Mouse (Mus musculus): ENCODE measurements at regions not wholly inside any gene's neighbourhood (a gene's known extent, or its start where the extent isn't known, plus 50 kb on each side); places are given as distances from the start of the nearest gene placed in this dataset.
A peak's percentile ranks its signal among the peaks of the same experiment; 100 is the strongest.

GRCm38 (mm10) chr3:107826241-107826760, 50.7 kb upstream of the Eps8l3 start:
- no peaks in the 10 kb centered on the region for H3K36me3 ChIP-seq (ENCODE audit: control insufficient read depth, insufficient read depth)
- no peaks in the 10 kb centered on the region for H3K27me3 ChIP-seq (ENCODE audit: control insufficient read depth, insufficient read depth, low read length)
- H3K9ac ChIP-seq (ENCODE audit: low read length) = no peak overlapping the region
- H3K4me3 ChIP-seq (ENCODE audit: low read length) = no peak overlapping the region
- peaks cover 7% of the 10 kb centered on the region; the same call in 1 of the 2 replicates for H3K4me1 ChIP-seq (ENCODE audit: control insufficient read depth, insufficient read depth, low read length)
- no peak overlapping the region for H3K4me2 ChIP-seq (ENCODE audit: low read depth, low read length)
- WGBS = 76% methylated on average over 5 of the region's 5 CpGs
- H3K27ac ChIP-seq (ENCODE audit: low read length) = no peak overlapping the region
- no peak for ATAC-seq (replicated peaks; ENCODE audit: extremely low read depth, insufficient read depth, low FRiP score)
- no peaks in the 10 kb centered on the region for H3K9me3 ChIP-seq (replicated peaks; ENCODE audit: control insufficient read depth, low read length)

- H3K27ac ChIP-seq (ENCODE audit: low read length) = peak overlapping the region; percentile 50; the same call in 1 of the 2 replicates
Observed at GRCm38 (mm10) chr3:107825468-107825867, 51.6 kb upstream of the Eps8l3 start.

GRCm38 (mm10) chr3:107824378-107824777, 52.7 kb upstream of the Eps8l3 start:
- WGBS = 76% methylated on average over 10 of the region's 10 CpGs
- Histone ChIP-seq H3K36me3 (ENCODE audit: control insufficient read depth, insufficient read depth) (no peaks in the 10 kb centered on the region), H3K27me3 (ENCODE audit: control insufficient read depth, insufficient read depth, low read length) (no peaks in the 10 kb centered on the region), H3K4me3 (ENCODE audit: low read length) (no peak overlapping the region), H3K4me2 (ENCODE audit: low read depth, low read length) (no peak overlapping the region), H3K27ac (ENCODE audit: low read length) (no peak overlapping the region), H3K9me3 (replicated peaks; ENCODE audit: control insufficient read depth, low read length) (no peaks in the 10 kb centered on the region), H3K4me1 (ENCODE audit: control insufficient read depth, insufficient read depth, low read length) (peaks cover 7% of the 10 kb centered on the region; the same call in 1 of the 2 replicates), H3K9ac (ENCODE audit: low read length) (no peak overlapping the region)
- no peak for ATAC-seq (replicated peaks; ENCODE audit: extremely low read depth, insufficient read depth, low FRiP score)

More at GRCm38 (mm10) chr3:107825468-107825867, 51.6 kb upstream of the Eps8l3 start:
- no peaks in the 10 kb centered on the region for H3K9me3 ChIP-seq (replicated peaks; ENCODE audit: control insufficient read depth, low read length)
- 78% methylated on average over 10 of the region's 10 CpGs for WGBS
- peaks cover 7% of the 10 kb centered on the region; the same call in 1 of the 2 replicates for H3K4me1 ChIP-seq (ENCODE audit: control insufficient read depth, insufficient read depth, low read length)
- H3K4me3 ChIP-seq (ENCODE audit: low read length) = no peak overlapping the region
- peak; percentile 35; the same call in 1 of the 2 replicates for ATAC-seq (replicated peaks; ENCODE audit: extremely low read depth, insufficient read depth, low FRiP score)
- no peaks in the 10 kb centered on the region for H3K36me3 ChIP-seq (ENCODE audit: control insufficient read depth, insufficient read depth)
- peak overlapping the region; percentile 26; the same call in 1 of the 2 replicates for H3K4me2 ChIP-seq (ENCODE audit: low read depth, low read length)
- H3K27me3 ChIP-seq (ENCODE audit: control insufficient read depth, insufficient read depth, low read length) = no peaks in the 10 kb centered on the region
- H3K9ac ChIP-seq (ENCODE audit: low read length) = no peak overlapping the region

- ATAC-seq (replicated peaks; ENCODE audit: extremely low read depth, insufficient read depth, low FRiP score) = no peak
- no peak overlapping the region for H3K4me3 ChIP-seq (ENCODE audit: low read length)
- 85% methylated on average over 6 of the region's 6 CpGs for WGBS
- H3K9me3 ChIP-seq (replicated peaks; ENCODE audit: control insufficient read depth, low read length) = no peaks in the 10 kb centered on the region
- peaks cover 7% of the 10 kb centered on the region; the same call in 1 of the 2 replicates for H3K4me1 ChIP-seq (ENCODE audit: control insufficient read depth, insufficient read depth, low read length)
- H3K4me2 ChIP-seq (ENCODE audit: low read depth, low read length) = no peak overlapping the region
- no peaks in the 10 kb centered on the region for H3K27me3 ChIP-seq (ENCODE audit: control insufficient read depth, insufficient read depth, low read length)
- H3K9ac ChIP-seq (ENCODE audit: low read length) = no peak overlapping the region
- no peak overlapping the region for H3K27ac ChIP-seq (ENCODE audit: low read length)
- H3K36me3 ChIP-seq (ENCODE audit: control insufficient read depth, insufficient read depth) = no peaks in the 10 kb centered on the region
Observed at GRCm38 (mm10) chr3:107823655-107824266, 53.3 kb upstream of the Eps8l3 start.

GRCm38 (mm10) chr3:107823177-107823576, 53.9 kb upstream of the Eps8l3 start:
- Histone ChIP-seq H3K27me3 (ENCODE audit: control insufficient read depth, insufficient read depth, low read length) (no peaks in the 10 kb centered on the region), H3K27ac (ENCODE audit: low read length) (no peak overlapping the region), H3K4me1 (ENCODE audit: control insufficient read depth, insufficient read depth, low read length) (peaks cover 7% of the 10 kb centered on the region; the same call in 1 of the 2 replicates), H3K36me3 (ENCODE audit: control insufficient read depth, insufficient read depth) (no peaks in the 10 kb centered on the region), H3K4me3 (ENCODE audit: low read length) (no peak overlapping the region), H3K9me3 (replicated peaks; ENCODE audit: control insufficient read depth, low read length) (no peaks in the 10 kb centered on the region), H3K4me2 (ENCODE audit: low read depth, low read length) (no peak overlapping the region), H3K9ac (ENCODE audit: low read length) (no peak overlapping the region)
- ATAC-seq (replicated peaks; ENCODE audit: extremely low read depth, insufficient read depth, low FRiP score) = no peak
- WGBS = 78% methylated on average over 5 of the region's 5 CpGs

- H3K27ac ChIP-seq (ENCODE audit: low read length) = no peak overlapping the region
- no peaks in the 10 kb centered on the region for H3K27me3 ChIP-seq (ENCODE audit: control insufficient read depth, insufficient read depth, low read length)
- H3K4me2 ChIP-seq (ENCODE audit: low read depth, low read length) = no peak overlapping the region
- no peak for ATAC-seq (replicated peaks; ENCODE audit: extremely low read depth, insufficient read depth, low FRiP score)
- no peaks in the 10 kb centered on the region for H3K9me3 ChIP-seq (replicated peaks; ENCODE audit: control insufficient read depth, low read length)
- H3K4me3 ChIP-seq (ENCODE audit: low read length) = no peak overlapping the region
- WGBS = 74% methylated on average over 4 of the region's 4 CpGs
- H3K9ac ChIP-seq (ENCODE audit: low read length) = no peak overlapping the region
- peaks cover 7% of the 10 kb centered on the region; the same call in 1 of the 2 replicates for H3K4me1 ChIP-seq (ENCODE audit: control insufficient read depth, insufficient read depth, low read length)
- H3K36me3 ChIP-seq (ENCODE audit: control insufficient read depth, insufficient read depth) = no peaks in the 10 kb centered on the region
Observed at GRCm38 (mm10) chr3:107822499-107822898, 54.5 kb upstream of the Eps8l3 start.

GRCm38 (mm10) chr3:107821952-107822351, 55.1 kb upstream of the Eps8l3 start:
- Histone ChIP-seq H3K9me3 (replicated peaks; ENCODE audit: control insufficient read depth, low read length) (no peaks in the 10 kb centered on the region), H3K4me2 (ENCODE audit: low read depth, low read length) (no peak overlapping the region), H3K36me3 (ENCODE audit: control insufficient read depth, insufficient read depth) (no peaks in the 10 kb centered on the region), H3K27ac (ENCODE audit: low read length) (no peak overlapping the region), H3K27me3 (ENCODE audit: control insufficient read depth, insufficient read depth, low read length) (no peaks in the 10 kb centered on the region), H3K9ac (ENCODE audit: low read length) (no peak overlapping the region), H3K4me1 (ENCODE audit: control insufficient read depth, insufficient read depth, low read length) (peaks cover 7% of the 10 kb centered on the region; the same call in 1 of the 2 replicates), H3K4me3 (ENCODE audit: low read length) (no peak overlapping the region)
- ATAC-seq (replicated peaks; ENCODE audit: extremely low read depth, insufficient read depth, low FRiP score) = no peak
- WGBS = 43% methylated on average over 2 of the region's 2 CpGs

GRCm38 (mm10) chr3:107819622-107820021, 57.4 kb upstream of the Eps8l3 start:
- Histone ChIP-seq H3K27me3 (ENCODE audit: control insufficient read depth, insufficient read depth, low read length) (no peaks in the 10 kb centered on the region), H3K9ac (ENCODE audit: low read length) (no peak overlapping the region), H3K27ac (ENCODE audit: low read length) (no peak overlapping the region), H3K36me3 (ENCODE audit: control insufficient read depth, insufficient read depth) (no peaks in the 10 kb centered on the region), H3K4me1 (ENCODE audit: control insufficient read depth, insufficient read depth, low read length) (no peaks in the 10 kb centered on the region), H3K4me2 (ENCODE audit: low read depth, low read length) (no peak overlapping the region), H3K9me3 (replicated peaks; ENCODE audit: control insufficient read depth, low read length) (no peaks in the 10 kb centered on the region), H3K4me3 (ENCODE audit: low read length) (no peak overlapping the region)
- 57% methylated on average over 3 of the region's 3 CpGs for WGBS
- no peak for ATAC-seq (replicated peaks; ENCODE audit: extremely low read depth, insufficient read depth, low FRiP score)

- Histone ChIP-seq H3K27ac (ENCODE audit: low read length) (no peak overlapping the region), H3K9ac (ENCODE audit: low read length) (no peak overlapping the region), H3K36me3 (ENCODE audit: control insufficient read depth, insufficient read depth) (no peaks in the 10 kb centered on the region), H3K4me1 (ENCODE audit: control insufficient read depth, insufficient read depth, low read length) (no peaks in the 10 kb centered on the region), H3K4me2 (ENCODE audit: low read depth, low read length) (no peak overlapping the region), H3K4me3 (ENCODE audit: low read length) (no peak overlapping the region), H3K27me3 (ENCODE audit: control insufficient read depth, insufficient read depth, low read length) (no peaks in the 10 kb centered on the region), H3K9me3 (replicated peaks; ENCODE audit: control insufficient read depth, low read length) (no peaks in the 10 kb centered on the region)
- no peak for ATAC-seq (replicated peaks; ENCODE audit: extremely low read depth, insufficient read depth, low FRiP score)
- 30% methylated on average over 12 of the region's 12 CpGs for WGBS
Observed at GRCm38 (mm10) chr3:107818616-107819495, 58.2 kb upstream of the Eps8l3 start.

Data from heart, embryonic 16.5 days (tissue).